Mouse (Mus musculus): ENCODE data around the gene AI597479. TPM values are rescaled to one million over a fixed set of nuclear protein-coding genes. Genes with fewer than 3 reads are reported as not detected.

AI597479 gene
- polyA plus RNA-seq, 2 experiments = 4.7 to 6.0 TPM

GRCm38 (mm10) chr1:43144338-43144906 is 45.9 kb downstream of the AI597479 start:
- no peak overlapping the region for H3K4me3 ChIP-seq (ENCODE audit: insufficient read depth in 1 of 2, low read depth in 2 of 2, low read length in 2 of 2)
- H3K36me3 ChIP-seq (replicated peaks; ENCODE audit: control insufficient read depth, insufficient read depth, low read depth) = no peaks in the 10 kb centered on the region
- no peak overlapping the region for H3K4me2 ChIP-seq (ENCODE audit: low read depth)
- no peak overlapping the region for H3K27ac ChIP-seq
- ATAC-seq (ENCODE audit: insufficient read depth) = no peak
- H3K9me3 ChIP-seq (ENCODE audit: control insufficient read depth, low read length) = no peaks in the 10 kb centered on the region
- no peak for DNase-seq (ENCODE audit: low read depth in 3 of 3, low spot score in 3 of 3)
- no peak overlapping the region for H3K9ac ChIP-seq (replicated peaks)
- no peaks in the 10 kb centered on the region for H3K27me3 ChIP-seq (ENCODE audit: control insufficient read depth, insufficient read depth, low read length)
- 64% methylated on average over 8 of the region's 8 CpGs for WGBS (ENCODE audit: insufficient replicate concordance)
- no peaks in the 10 kb centered on the region for H3K4me1 ChIP-seq (replicated peaks; ENCODE audit: control insufficient read depth in 2 of 2, insufficient read depth in 2 of 2, low read length in 1 of 2)
- no peak for TF ChIP-seq CTCF (IDR thresholded peaks at IDR 0.05; ENCODE audit: low read depth)
- no peak for TF ChIP-seq EP300 (IDR thresholded peaks at IDR 0.05; ENCODE audit: low read depth)

- Histone ChIP-seq H3K9me3 (ENCODE audit: control insufficient read depth, low read length) (no peaks in the 10 kb centered on the region), H3K4me3 (ENCODE audit: insufficient read depth in 1 of 2, low read depth in 2 of 2, low read length in 2 of 2) (no peak overlapping the region), H3K9ac (replicated peaks) (no peak overlapping the region), H3K27me3 (ENCODE audit: control insufficient read depth, insufficient read depth, low read length) (no peaks in the 10 kb centered on the region), H3K4me1 (replicated peaks; ENCODE audit: control insufficient read depth in 2 of 2, insufficient read depth in 2 of 2, low read length in 1 of 2) (no peaks in the 10 kb centered on the region), H3K36me3 (replicated peaks; ENCODE audit: control insufficient read depth, insufficient read depth, low read depth) (no peaks in the 10 kb centered on the region), H3K4me2 (ENCODE audit: low read depth) (no peak overlapping the region), H3K27ac (no peak overlapping the region)
- DNase-seq (ENCODE audit: low read depth in 3 of 3, low spot score in 3 of 3) (no peak), ATAC-seq (ENCODE audit: insufficient read depth) (no peak)
- 47% methylated on average over 6 of the region's 6 CpGs for WGBS (ENCODE audit: insufficient replicate concordance)
- no peak for TF ChIP-seq EP300 (IDR thresholded peaks at IDR 0.05; ENCODE audit: low read depth)
- TF ChIP-seq CTCF (IDR thresholded peaks at IDR 0.05; ENCODE audit: low read depth) = no peak
Measured at GRCm38 (mm10) chr1:43145388-43145787, 46.9 kb downstream of the AI597479 start.

- TF ChIP-seq CTCF (IDR thresholded peaks at IDR 0.05; ENCODE audit: low read depth) (no peak), EP300 (IDR thresholded peaks at IDR 0.05; ENCODE audit: low read depth) (no peak)
- H3K36me3 ChIP-seq (replicated peaks; ENCODE audit: control insufficient read depth, insufficient read depth, low read depth) = no peaks in the 10 kb centered on the region
- WGBS (ENCODE audit: insufficient replicate concordance) = 45% methylated on average over 2 of the region's 2 CpGs
Measured at GRCm38 (mm10) chr1:43147474-43147873, 49.0 kb downstream of the AI597479 start.

GRCm38 (mm10) chr1:43150225-43150624 is 51.7 kb downstream of the AI597479 start:
- Histone ChIP-seq H3K27ac (no peak overlapping the region), H3K4me3 (ENCODE audit: insufficient read depth in 1 of 2, low read depth in 2 of 2, low read length in 2 of 2) (no peak overlapping the region), H3K36me3 (replicated peaks; ENCODE audit: control insufficient read depth, insufficient read depth, low read depth) (no peaks in the 10 kb centered on the region), H3K4me2 (ENCODE audit: low read depth) (no peak overlapping the region), H3K9ac (replicated peaks) (no peak overlapping the region), H3K4me1 (replicated peaks; ENCODE audit: control insufficient read depth in 2 of 2, insufficient read depth in 2 of 2, low read length in 1 of 2) (no peaks in the 10 kb centered on the region), H3K9me3 (ENCODE audit: control insufficient read depth, low read length) (no peaks in the 10 kb centered on the region), H3K27me3 (ENCODE audit: control insufficient read depth, insufficient read depth, low read length) (no peaks in the 10 kb centered on the region)
- 50% methylated on average over 3 of the region's 3 CpGs for WGBS (ENCODE audit: insufficient replicate concordance)
- ATAC-seq (ENCODE audit: insufficient read depth) = no peak
- TF ChIP-seq EP300 (IDR thresholded peaks at IDR 0.05; ENCODE audit: low read depth) (no peak), CTCF (IDR thresholded peaks at IDR 0.05; ENCODE audit: low read depth) (no peak)
- DNase-seq (ENCODE audit: low read depth in 3 of 3, low spot score in 3 of 3) = no peak

More at GRCm38 (mm10) chr1:43147474-43147873, 49.0 kb downstream of the AI597479 start:
- Histone ChIP-seq H3K9ac (replicated peaks) (no peak overlapping the region), H3K4me1 (replicated peaks; ENCODE audit: control insufficient read depth in 2 of 2, insufficient read depth in 2 of 2, low read length in 1 of 2) (no peaks in the 10 kb centered on the region), H3K27ac (no peak overlapping the region), H3K4me3 (ENCODE audit: insufficient read depth in 1 of 2, low read depth in 2 of 2, low read length in 2 of 2) (no peak overlapping the region), H3K27me3 (ENCODE audit: control insufficient read depth, insufficient read depth, low read length) (no peaks in the 10 kb centered on the region), H3K9me3 (ENCODE audit: control insufficient read depth, low read length) (no peaks in the 10 kb centered on the region), H3K4me2 (ENCODE audit: low read depth) (no peak overlapping the region)
- ATAC-seq (ENCODE audit: insufficient read depth) (no peak), DNase-seq (ENCODE audit: low read depth in 3 of 3, low spot score in 3 of 3) (no peak)

GRCm38 (mm10) chr1:43152626-43153025 is 54.1 kb downstream of the AI597479 start:
- Histone ChIP-seq H3K4me1 (replicated peaks; ENCODE audit: control insufficient read depth in 2 of 2, insufficient read depth in 2 of 2, low read length in 1 of 2) (no peaks in the 10 kb centered on the region), H3K4me2 (ENCODE audit: low read depth) (no peak overlapping the region), H3K9ac (replicated peaks) (no peak overlapping the region), H3K36me3 (replicated peaks; ENCODE audit: control insufficient read depth, insufficient read depth, low read depth) (no peaks in the 10 kb centered on the region), H3K9me3 (ENCODE audit: control insufficient read depth, low read length) (no peaks in the 10 kb centered on the region; the same call in 1 of the 2 replicates), H3K27ac (no peak overlapping the region), H3K4me3 (ENCODE audit: insufficient read depth in 1 of 2, low read depth in 2 of 2, low read length in 2 of 2) (no peak overlapping the region), H3K27me3 (ENCODE audit: control insufficient read depth, insufficient read depth, low read length) (no peaks in the 10 kb centered on the region)
- ATAC-seq (ENCODE audit: insufficient read depth) (no peak), DNase-seq (ENCODE audit: low read depth in 3 of 3, low spot score in 3 of 3) (no peak)
- 45% methylated on average over 4 of the region's 4 CpGs for WGBS (ENCODE audit: insufficient replicate concordance)
- TF ChIP-seq EP300 (IDR thresholded peaks at IDR 0.05; ENCODE audit: low read depth) (no peak), CTCF (IDR thresholded peaks at IDR 0.05; ENCODE audit: low read depth) (no peak)
